Mouse (Mus musculus) telencephalon, adult 2 months (tissue): Measurements from ENCODE around the gene Nr1d1.

ENCODE experiments used
- DNase-seq: peaks from one replicate; pipeline ENCODE4 v3.0.0-alpha.2; 2011; ENCODE audit warnings: low read depth, low spot score

The Nr1d1 gene

GRCm38 (mm10) chr11:98788139-98788538, 13.0 kb upstream of the Nr1d1 start:
- DNase-seq: no peak

GRCm38 (mm10) chr11:98787691-98788090, 12.6 kb upstream of the Nr1d1 start:
- no peak for DNase-seq

GRCm38 (mm10) chr11:98787229-98787628, 12.1 kb upstream of the Nr1d1 start:
- no peak for DNase-seq

- no peak for DNase-seq
Measured at GRCm38 (mm10) chr11:98786359-98787214, 11.5 kb upstream of the Nr1d1 start.

GRCm38 (mm10) chr11:98785772-98786281, 10.7 kb upstream of the Nr1d1 start:
- DNase-seq: no peak

- DNase-seq: no peak
Measured at GRCm38 (mm10) chr11:98785214-98785613, 10.1 kb upstream of the Nr1d1 start.

GRCm38 (mm10) chr11:98784139-98784538, 9.0 kb upstream of the Nr1d1 start:
- DNase-seq: no peak

GRCm38 (mm10) chr11:98783236-98783696, 8.1 kb upstream of the Nr1d1 start:
- DNase-seq: peak; percentile 96

- no peak for DNase-seq
Measured at GRCm38 (mm10) chr11:98782651-98783235, 7.6 kb upstream of the Nr1d1 start.

GRCm38 (mm10) chr11:98781851-98782512, 6.8 kb upstream of the Nr1d1 start:
- peak; percentile 95 for DNase-seq

GRCm38 (mm10) chr11:98777888-98778287, 2.8 kb upstream of the Nr1d1 start:
- DNase-seq: no peak

- DNase-seq: no peak
Measured at GRCm38 (mm10) chr11:98776843-98777590, 1.9 kb upstream of the Nr1d1 start.

GRCm38 (mm10) chr11:98776052-98776764, 1.1 kb upstream of the Nr1d1 start:
- no peak for DNase-seq

- DNase-seq: peak; percentile 97
Measured at GRCm38 (mm10) chr11:98775348-98776051, 367 bp upstream of the Nr1d1 start.

GRCm38 (mm10) chr11:98773635-98774295, 1.4 kb downstream of the Nr1d1 start:
- peak; percentile 99 for DNase-seq

GRCm38 (mm10) chr11:98772667-98773171, 2.4 kb downstream of the Nr1d1 start:
- no peak for DNase-seq

GRCm38 (mm10) chr11:98771844-98772525, 3.1 kb downstream of the Nr1d1 start:
- no peak for DNase-seq

- no peak for DNase-seq
Measured at GRCm38 (mm10) chr11:98771131-98771530, 4.0 kb downstream of the Nr1d1 start.
